Mouse (Mus musculus) E14TG2a.4 (cell line): ENCODE results near the gene Ltbp2.

Experiments used
- H3K27me3 ChIP-seq: 2 replicates; pipeline ENCODE4 v1.6.1; 2014; ENCODE audit warnings: low read length, control low read depth; ENCODE audit not compliant: insufficient read depth
- H3K36me3 ChIP-seq: 2 replicates; pipeline ENCODE4 v1.6.1; 2014; ENCODE audit warnings: low read length, control low read depth; ENCODE audit not compliant: insufficient read depth
- H3K4me1 ChIP-seq: replicated peaks from 2 replicates; pipeline ENCODE4 v1.6.1; 2014; ENCODE audit warnings: low read depth, low read length, control low read depth
- H3K4me3 ChIP-seq: replicated peaks from 2 replicates; pipeline ENCODE4 v1.5.1; 2014; ENCODE audit warnings: mild to moderate bottlenecking, low read length
- H3K9me3 ChIP-seq: 2 replicates; pipeline ENCODE4 v1.6.1; 2014; ENCODE audit warnings: low read length, control low read depth
- CTCF ChIP-seq: conservative IDR thresholded peaks from 2 replicates; pipeline ENCODE4 v1.5.1; 2014; ENCODE audit warnings: low read length
- NANOG ChIP-seq: IDR thresholded peaks from 2 replicates; pipeline ENCODE4 v1.6.1; 2014; ENCODE audit warnings: borderline replicate concordance, low read length, mixed read lengths
- POU5F1 ChIP-seq: IDR thresholded peaks from 2 replicates; pipeline ENCODE4 v1.6.1; 2014; ENCODE audit warnings: low read length, borderline replicate concordance

Gene Ltbp2

DNA sequence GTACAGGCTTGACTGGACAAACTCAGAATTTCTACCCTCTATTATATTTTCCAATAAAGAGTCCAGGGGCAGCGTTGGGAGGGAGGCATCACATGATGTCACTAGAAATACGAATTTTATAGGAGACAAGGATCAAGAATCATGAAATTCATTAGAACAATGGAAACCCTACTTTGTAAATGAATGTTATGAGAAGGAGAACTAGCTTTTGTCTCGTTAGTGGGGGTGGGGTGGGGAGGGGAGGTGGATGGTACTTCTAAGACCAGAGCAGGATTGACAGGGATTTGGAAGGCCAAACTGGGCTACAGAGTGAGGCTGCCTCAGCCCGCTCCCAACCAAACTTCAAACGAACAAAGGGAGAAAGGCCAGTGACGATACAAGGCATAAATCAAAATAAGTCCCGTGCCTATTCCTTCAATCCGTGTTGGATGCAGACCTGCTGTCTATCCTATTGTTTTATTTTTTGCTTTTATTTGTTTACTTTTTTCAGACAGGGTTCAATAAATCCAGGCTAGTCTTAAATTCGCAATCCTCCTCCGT lies 104.3 kb downstream of the Ltbp2 start:
- Histone ChIP-seq H3K4me1 (peaks cover 65% of the 10 kb centered on the region), H3K4me3 (peak overlapping the region; percentile 97), H3K36me3 (peaks cover 53% of the 10 kb centered on the region), H3K27me3 (no peaks in the 10 kb centered on the region), H3K9me3 (no peaks in the 10 kb centered on the region)
- TF ChIP-seq NANOG (no peak), POU5F1 (no peak), CTCF (no peak)

DNA sequence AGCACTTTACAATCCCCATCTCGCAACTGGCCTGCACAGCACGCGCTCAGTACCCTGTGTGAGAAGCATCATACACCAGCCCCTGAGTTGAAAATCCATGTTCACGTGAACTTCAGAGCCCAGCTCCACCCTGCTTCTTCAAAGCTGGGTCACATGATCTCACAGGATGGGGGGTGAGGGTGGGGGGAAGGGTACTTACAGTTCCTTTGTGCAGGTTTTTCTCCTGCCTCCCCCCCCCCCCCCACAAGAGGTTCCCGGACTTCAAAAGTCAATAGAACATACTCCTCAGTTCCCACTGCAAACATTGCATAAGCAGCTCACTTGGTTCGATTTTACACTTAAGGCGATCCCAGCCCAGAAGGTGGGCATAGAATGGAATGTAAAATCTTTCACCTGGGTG lies 106.7 kb downstream of the Ltbp2 start:
- H3K27me3 ChIP-seq: no peaks in the 10 kb centered on the region
- H3K4me1 ChIP-seq: peaks cover 86% of the 10 kb centered on the region
- H3K4me3 ChIP-seq: 0 out of 2 replicates have a peak overlapping the region, but pooled peaks have one; percentile 4
- H3K36me3 ChIP-seq: peaks cover 53% of the 10 kb centered on the region
- H3K9me3 ChIP-seq: no peaks in the 10 kb centered on the region
- TF ChIP-seq CTCF (no peak), NANOG (no peak), POU5F1 (no peak)

DNA sequence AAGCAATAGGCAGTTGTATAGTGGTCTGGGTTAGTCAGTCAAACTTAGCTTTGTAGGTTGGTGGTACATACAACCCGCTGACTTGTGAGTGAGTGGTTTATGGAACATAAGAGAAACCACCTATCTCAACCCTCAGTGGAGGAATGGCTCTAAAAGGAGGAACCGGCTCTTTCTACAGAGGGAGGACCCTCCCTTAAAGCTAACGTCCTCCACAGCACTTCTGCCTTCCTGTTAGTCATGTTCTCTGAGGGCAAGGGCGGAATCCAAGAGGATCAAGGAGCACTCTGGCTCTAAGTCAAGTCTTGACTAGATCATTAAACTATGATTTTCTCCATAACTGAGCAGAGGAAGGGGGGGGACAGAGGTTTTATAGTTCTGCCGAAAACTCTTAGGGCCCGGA lies 108.8 kb downstream of the Ltbp2 start:
- Histone ChIP-seq H3K36me3 (peaks cover 71% of the 10 kb centered on the region), H3K9me3 (no peaks in the 10 kb centered on the region), H3K4me1 (peaks cover 97% of the 10 kb centered on the region), H3K4me3 (no peak overlapping the region), H3K27me3 (no peaks in the 10 kb centered on the region)
- TF ChIP-seq POU5F1 (no peak), NANOG (no peak), CTCF (no peak)

DNA sequence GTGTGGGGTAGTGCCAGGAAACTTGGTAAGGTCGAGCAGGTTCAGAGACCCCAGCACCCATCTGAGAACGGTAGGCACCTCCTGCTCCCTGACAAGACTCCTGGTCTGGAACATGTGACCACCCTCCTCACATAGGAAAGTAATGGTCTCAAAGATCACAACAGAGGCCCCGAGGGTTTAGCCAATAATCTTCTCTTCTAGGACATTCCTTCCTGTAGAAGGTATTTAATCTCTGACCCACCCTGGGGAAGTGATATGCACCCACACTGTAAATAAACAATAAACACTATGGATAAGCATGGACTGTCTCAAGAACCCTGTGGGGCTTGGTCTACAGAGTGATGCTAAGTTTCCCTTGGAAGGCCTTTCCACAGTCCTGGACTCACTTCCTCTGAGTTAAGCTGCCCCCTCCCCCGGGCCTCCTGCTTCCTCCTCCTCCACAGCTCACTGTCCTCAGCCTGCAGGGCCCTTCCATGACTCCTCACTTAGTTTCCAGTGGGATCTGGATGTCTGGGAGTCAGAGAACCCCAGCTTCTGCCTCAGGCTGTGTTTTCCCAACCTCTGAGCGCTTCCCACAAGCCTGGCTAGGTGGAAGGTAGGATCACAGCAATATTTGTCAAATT lies 110.1 kb downstream of the Ltbp2 start:
- Histone ChIP-seq H3K4me1 (peaks cover 86% of the 10 kb centered on the region), H3K4me3 (peak overlapping the region; percentile 26; the same call in 1 of the 2 replicates), H3K9me3 (no peaks in the 10 kb centered on the region), H3K36me3 (peaks cover 80% of the 10 kb centered on the region), H3K27me3 (no peaks in the 10 kb centered on the region)
- TF ChIP-seq POU5F1 (no peak), NANOG (no peak), CTCF (no peak)

DNA sequence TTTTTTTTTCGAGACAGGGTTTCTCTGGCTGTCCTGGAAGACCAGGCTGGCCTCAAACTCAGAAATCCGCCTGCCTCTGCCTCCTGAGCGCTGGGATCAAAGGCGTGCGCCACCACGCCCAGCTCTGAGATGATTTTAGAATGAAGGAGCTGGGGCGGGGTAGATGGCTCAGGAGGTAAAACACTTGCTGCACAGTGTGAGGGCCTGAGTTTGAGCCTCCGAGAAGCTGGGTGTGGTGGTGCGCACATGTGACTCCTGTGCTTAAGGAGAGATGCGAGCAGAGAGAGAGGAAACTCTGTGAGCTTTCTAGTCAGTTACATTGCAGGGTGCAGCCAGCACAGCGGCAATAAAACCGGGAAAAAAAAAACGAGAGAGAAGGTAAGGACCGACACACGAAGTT lies 110.8 kb downstream of the Ltbp2 start:
- H3K9me3 ChIP-seq: no peaks in the 10 kb centered on the region

DNA sequence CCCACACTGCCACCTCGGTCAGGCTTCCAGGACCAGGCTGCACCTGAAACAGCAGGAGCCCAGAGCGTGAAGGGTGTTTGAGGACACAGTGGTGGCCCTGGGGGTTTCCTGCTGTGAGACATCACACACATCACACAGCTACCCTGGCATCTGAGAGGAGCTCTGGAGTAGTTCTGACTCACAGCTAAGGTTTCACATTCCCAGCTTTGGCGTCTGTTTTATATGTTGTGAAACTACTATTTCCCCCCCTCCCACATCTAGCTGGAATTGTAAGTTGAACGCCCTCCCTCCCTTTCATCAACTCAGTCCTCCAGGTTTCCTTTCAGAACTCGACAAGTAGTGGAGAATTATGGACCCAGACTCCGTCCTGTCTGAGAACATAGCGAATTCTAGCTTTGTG lies 111.6 kb downstream of the Ltbp2 start:
- Histone ChIP-seq H3K27me3 (no peaks in the 10 kb centered on the region), H3K4me1 (peaks cover 72% of the 10 kb centered on the region), H3K9me3 (no peaks in the 10 kb centered on the region), H3K36me3 (peaks cover 84% of the 10 kb centered on the region), H3K4me3 (no peak overlapping the region)
- TF ChIP-seq NANOG (no peak), CTCF (no peak), POU5F1 (no peak)

More for the DNA sequence above, 110.8 kb downstream of the Ltbp2 start:
- Histone ChIP-seq H3K4me1 (peaks cover 79% of the 10 kb centered on the region), H3K4me3 (peak overlapping the region; percentile 26), H3K36me3 (peaks cover 81% of the 10 kb centered on the region), H3K27me3 (no peaks in the 10 kb centered on the region)
- no peak for TF ChIP-seq POU5F1
- peak; percentile 37; the same call in 1 of the 2 replicates for TF ChIP-seq NANOG

DNA sequence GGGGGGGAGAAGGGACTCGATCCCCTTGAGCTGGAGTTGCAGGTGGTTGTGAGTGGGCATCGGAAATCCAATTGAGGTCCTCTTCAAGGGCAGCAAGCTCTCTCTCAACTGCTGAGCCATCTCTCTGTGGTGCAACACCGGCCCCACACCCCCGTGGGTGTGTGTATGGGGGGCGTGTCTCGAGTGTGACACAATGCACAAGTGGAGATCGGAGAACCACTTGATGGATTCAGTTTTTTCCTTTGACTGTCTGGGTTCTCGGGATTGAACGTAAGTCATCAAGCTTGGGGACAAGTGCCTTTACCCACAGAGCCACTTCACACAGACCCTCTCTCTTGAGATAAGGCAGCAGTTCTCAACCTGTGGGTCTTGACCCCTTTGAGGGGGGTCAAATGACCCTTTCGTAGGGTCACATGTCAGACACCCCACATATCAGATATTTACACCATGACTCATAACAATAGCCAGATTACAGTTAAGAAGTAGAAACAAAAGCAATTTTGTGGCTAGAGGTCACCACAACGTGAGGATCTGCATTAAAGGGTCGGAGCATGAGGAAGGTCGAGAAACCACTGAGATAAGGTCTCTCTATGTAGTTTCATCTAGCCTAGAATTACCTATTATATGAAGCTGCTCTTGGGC lies 112.6 kb downstream of the Ltbp2 start:
- Histone ChIP-seq H3K27me3 (no peaks in the 10 kb centered on the region), H3K9me3 (no peaks in the 10 kb centered on the region), H3K4me1 (peaks cover 61% of the 10 kb centered on the region), H3K4me3 (no peak overlapping the region), H3K36me3 (peaks cover 84% of the 10 kb centered on the region)
- TF ChIP-seq POU5F1: no peak
- no peak for TF ChIP-seq NANOG
- no peak for TF ChIP-seq CTCF

DNA sequence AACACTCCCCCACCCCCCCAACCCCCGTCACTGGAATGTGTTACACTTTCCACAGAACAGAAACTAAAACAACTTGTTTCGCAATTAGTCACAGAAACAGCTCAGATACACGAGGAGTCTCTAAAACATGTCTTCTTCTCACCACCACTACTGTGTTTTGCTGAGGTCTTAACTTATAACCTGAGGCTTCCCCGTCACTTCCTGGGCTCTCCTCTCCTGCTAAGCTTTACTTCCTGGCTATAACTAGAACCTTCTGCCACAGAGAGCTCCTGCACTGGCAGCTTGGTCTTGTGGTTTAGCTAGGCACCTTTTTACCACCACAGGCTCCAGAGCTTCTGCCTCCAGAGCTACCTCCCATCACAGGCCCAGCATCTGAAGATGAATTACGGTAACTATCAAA lies 113.8 kb downstream of the Ltbp2 start:
- TF ChIP-seq CTCF (no peak), NANOG (no peak), POU5F1 (no peak)
- Histone ChIP-seq H3K4me3 (no peak overlapping the region), H3K4me1 (peaks cover 51% of the 10 kb centered on the region), H3K27me3 (no peaks in the 10 kb centered on the region), H3K36me3 (peaks cover 86% of the 10 kb centered on the region), H3K9me3 (no peaks in the 10 kb centered on the region)

DNA sequence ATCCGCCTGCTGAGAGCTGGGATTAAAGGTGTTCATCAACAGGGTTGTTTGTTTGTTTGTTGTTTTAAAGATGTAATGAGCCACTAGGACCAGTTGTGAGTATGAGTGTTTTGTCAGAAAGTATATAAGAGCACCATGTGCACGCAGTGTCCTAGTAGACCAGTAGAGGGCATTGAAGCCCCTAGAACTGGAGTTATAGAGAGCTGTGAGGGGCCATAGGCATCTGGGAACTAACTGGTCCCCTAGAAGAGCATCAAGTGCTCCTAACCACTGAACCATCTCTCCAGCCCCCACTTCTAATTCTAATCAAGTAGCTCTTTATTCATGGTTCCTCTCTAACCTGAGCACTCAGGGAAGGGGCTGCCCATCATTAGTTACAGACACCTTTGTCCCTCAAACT lies 117.3 kb downstream of the Ltbp2 start:
- peaks cover 26% of the 10 kb centered on the region for H3K4me1 ChIP-seq

More for the DNA sequence above, 117.3 kb downstream of the Ltbp2 start:
- Histone ChIP-seq H3K9me3 (no peaks in the 10 kb centered on the region), H3K36me3 (peaks cover 91% of the 10 kb centered on the region), H3K4me3 (no peak overlapping the region), H3K27me3 (no peaks in the 10 kb centered on the region)
- TF ChIP-seq CTCF (peak; percentile 51), NANOG (no peak)
